Mouse (Mus musculus): ENCODE measurements around the gene Olfr1023. TPM values are rescaled to one million over a fixed set of nuclear protein-coding genes. Genes with fewer than 3 reads are reported as not detected.

Olfr1023 gene
- polyA plus RNA-seq (2015; fragmentation: Nextera tagmentation; extraction: Ambion mirVana), result not detected in 2 replicates

DNA sequence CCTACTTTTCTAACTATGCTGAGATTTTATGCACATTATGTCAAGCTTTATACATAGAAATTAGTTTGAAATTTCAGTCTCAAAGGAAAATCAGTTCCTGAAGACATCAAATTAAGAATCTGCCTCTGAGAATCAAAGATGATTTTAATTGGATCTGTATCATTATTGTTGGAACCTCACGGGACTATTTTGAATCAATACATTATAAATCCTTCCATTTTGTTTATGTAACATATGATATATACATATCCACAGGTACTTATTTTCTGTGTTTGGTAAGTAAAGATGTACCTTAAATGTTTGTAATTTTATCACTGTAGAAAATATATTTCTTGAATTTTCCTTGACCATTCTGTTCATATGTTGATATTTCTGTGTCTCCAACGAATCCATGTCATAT is at the start of gene Olfr1023:
Gene Olfr1023, plus strand, starts transcription at position 301 of the 400 bp plus-strand sequence.
- no peak for ATAC-seq
- Histone ChIP-seq H3K9ac (ENCODE audit: low read depth, low read length) (no peak within 1 kb of the TSS), H3K4me1 (ENCODE audit: control insufficient read depth, insufficient read depth, low read length) (no peaks in the 10 kb centered on the region), H3K27ac (ENCODE audit: low read length) (no peak within 1 kb of the TSS), H3K27me3 (replicated peaks; ENCODE audit: control insufficient read depth, insufficient read depth, low read length) (no peaks in the 10 kb centered on the region), H3K4me2 (ENCODE audit: low read depth, low read length) (no peak within 1 kb of the TSS), H3K4me3 (ENCODE audit: low read length) (no peak within 1 kb of the TSS), H3K36me3 (ENCODE audit: control insufficient read depth, insufficient read depth, low read length) (no peaks in the 10 kb centered on the region), H3K9me3 (ENCODE audit: control insufficient read depth, low read length) (no peaks in the 10 kb centered on the region)
- 76% methylated on average over 2 of the region's 2 CpGs for WGBS

DNA sequence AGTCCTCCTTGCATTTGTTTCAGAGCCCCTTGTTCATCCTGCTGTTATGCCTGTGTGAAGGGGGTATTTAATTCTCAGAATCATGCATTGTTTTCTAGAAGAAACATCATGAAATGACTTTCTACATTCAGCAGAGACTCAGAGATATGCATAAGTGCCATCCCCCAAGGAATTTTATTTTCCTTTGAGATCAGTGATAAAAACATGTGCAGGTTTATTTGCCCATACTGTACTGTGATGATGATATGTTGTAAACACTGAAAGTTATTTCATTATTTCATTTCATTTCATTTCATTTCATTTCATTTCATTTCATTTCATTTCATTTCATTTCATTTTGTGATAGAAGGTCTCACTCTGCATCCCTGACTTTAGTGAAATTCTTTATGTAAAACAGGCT is 40.1 kb upstream of the Olfr1023 start, which contains the start of gene Olfr1019:
Gene Olfr1019, minus strand, starts transcription at position 101 of the 400 bp plus-strand sequence.
- Histone ChIP-seq H3K36me3 (ENCODE audit: control insufficient read depth, insufficient read depth, low read length) (no peaks in the 10 kb centered on the region), H3K27ac (ENCODE audit: low read length) (no peak within 1 kb of the TSS), H3K9me3 (ENCODE audit: control insufficient read depth, low read length) (no peaks in the 10 kb centered on the region), H3K4me1 (ENCODE audit: control insufficient read depth, insufficient read depth, low read length) (no peaks in the 10 kb centered on the region), H3K27me3 (replicated peaks; ENCODE audit: control insufficient read depth, insufficient read depth, low read length) (no peaks in the 10 kb centered on the region), H3K9ac (ENCODE audit: low read depth, low read length) (no peak within 1 kb of the TSS), H3K4me2 (ENCODE audit: low read depth, low read length) (no peak within 1 kb of the TSS), H3K4me3 (ENCODE audit: low read length) (no peak within 1 kb of the TSS)
- ATAC-seq, result no peak

DNA sequence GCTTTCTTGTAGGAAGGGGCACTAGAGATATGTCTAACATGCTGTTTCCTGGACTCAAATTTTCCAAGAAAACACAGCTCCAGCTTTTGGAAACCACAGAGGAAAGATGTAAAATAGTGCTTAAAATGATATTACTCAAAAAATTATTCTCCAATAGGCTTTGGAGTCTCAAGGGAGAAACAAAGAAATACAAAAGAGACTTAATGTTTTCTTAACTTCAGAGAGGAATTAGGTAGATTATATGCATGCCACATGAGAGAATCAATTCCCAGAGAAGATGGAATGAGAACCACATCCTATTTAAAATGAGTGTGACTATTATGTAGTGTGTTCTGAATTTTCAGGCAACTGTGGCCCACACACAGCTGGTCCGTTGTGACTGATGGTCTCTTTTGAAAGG is 38.7 kb upstream of the Olfr1023 start, which contains the start of gene Olfr1020:
Gene Olfr1020, plus strand, starts transcription at position 301 of the 400 bp plus-strand sequence.
- H3K4me3 ChIP-seq (ENCODE audit: low read length), result no peak within 1 kb of the TSS
- no peak within 1 kb of the TSS for H3K4me2 ChIP-seq (ENCODE audit: low read depth, low read length)
- no peaks in the 10 kb centered on the region for H3K36me3 ChIP-seq (ENCODE audit: control insufficient read depth, insufficient read depth, low read length)
- no peak within 1 kb of the TSS for H3K27ac ChIP-seq (ENCODE audit: low read length)
- H3K9me3 ChIP-seq (ENCODE audit: control insufficient read depth, low read length), result no peaks in the 10 kb centered on the region
- no peaks in the 10 kb centered on the region for H3K27me3 ChIP-seq (replicated peaks; ENCODE audit: control insufficient read depth, insufficient read depth, low read length)
- H3K9ac ChIP-seq (ENCODE audit: low read depth, low read length), result no peak within 1 kb of the TSS
- no peak for ATAC-seq
- WGBS, result 79% methylated on average over 1 of the region's 1 CpGs
- no peaks in the 10 kb centered on the region for H3K4me1 ChIP-seq (ENCODE audit: control insufficient read depth, insufficient read depth, low read length)

DNA sequence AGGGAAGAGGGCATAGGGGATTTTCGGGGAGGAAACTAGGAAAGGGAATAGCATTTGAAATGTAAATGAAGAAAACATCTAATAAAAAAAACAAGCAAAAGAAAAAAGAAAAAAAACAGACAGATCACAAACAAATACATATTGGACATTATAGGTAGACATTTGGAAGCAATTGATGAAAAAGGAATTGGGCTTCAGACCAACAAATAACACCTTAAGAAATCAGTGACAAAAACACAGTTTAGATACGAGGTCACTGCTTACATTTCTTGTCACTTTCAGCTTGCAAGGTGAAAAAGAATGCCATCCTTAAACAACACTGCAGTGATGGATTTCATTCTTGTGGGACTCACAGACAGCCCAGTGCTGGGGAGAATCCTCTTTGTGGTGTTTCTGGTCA is 17.1 kb upstream of the Olfr1023 start, which contains the start of gene Olfr1022:
Gene Olfr1022, plus strand, starts transcription at position 301 of the 400 bp plus-strand sequence.
- Histone ChIP-seq H3K4me2 (ENCODE audit: low read depth, low read length) (no peak within 1 kb of the TSS), H3K9me3 (ENCODE audit: control insufficient read depth, low read length) (no peaks in the 10 kb centered on the region), H3K36me3 (ENCODE audit: control insufficient read depth, insufficient read depth, low read length) (no peaks in the 10 kb centered on the region), H3K4me3 (ENCODE audit: low read length) (no peak within 1 kb of the TSS), H3K9ac (ENCODE audit: low read depth, low read length) (no peak within 1 kb of the TSS), H3K27me3 (replicated peaks; ENCODE audit: control insufficient read depth, insufficient read depth, low read length) (no peaks in the 10 kb centered on the region), H3K27ac (ENCODE audit: low read length) (no peak within 1 kb of the TSS), H3K4me1 (ENCODE audit: control insufficient read depth, insufficient read depth, low read length) (no peaks in the 10 kb centered on the region)
- WGBS, result 50% methylated on average over 2 of the region's 2 CpGs
- no peak for ATAC-seq

DNA sequence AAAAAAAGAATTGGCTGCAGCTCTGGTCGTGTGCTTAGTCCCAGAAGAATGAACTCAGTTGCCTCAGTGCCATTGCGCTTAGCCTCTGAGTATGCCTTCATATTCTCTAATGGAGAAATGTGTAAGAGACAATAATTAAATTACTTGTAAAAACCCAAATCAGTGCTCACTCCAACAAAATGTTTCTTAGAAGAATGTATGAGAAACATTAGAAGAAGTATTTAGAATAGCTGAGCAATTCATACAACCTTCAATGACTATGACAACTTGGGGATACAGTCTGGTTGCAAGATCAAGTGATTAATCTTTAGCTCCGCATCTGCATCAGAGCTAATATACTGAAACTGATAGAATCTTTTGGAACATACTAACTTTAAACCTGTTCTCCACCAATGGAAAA is 19.5 kb downstream of the Olfr1023 start, which contains the start of gene Olfr1024:
Gene Olfr1024, minus strand, starts transcription at position 101 of the 400 bp plus-strand sequence.
- 83% methylated on average over 3 of the region's 3 CpGs for WGBS
- H3K36me3 ChIP-seq (ENCODE audit: control insufficient read depth, insufficient read depth, low read length), result no peaks in the 10 kb centered on the region
- H3K4me3 ChIP-seq (ENCODE audit: low read length), result no peak within 1 kb of the TSS
- no peaks in the 10 kb centered on the region for H3K27me3 ChIP-seq (replicated peaks; ENCODE audit: control insufficient read depth, insufficient read depth, low read length)
- H3K4me1 ChIP-seq (ENCODE audit: control insufficient read depth, insufficient read depth, low read length), result no peaks in the 10 kb centered on the region
- no peak within 1 kb of the TSS for H3K4me2 ChIP-seq (ENCODE audit: low read depth, low read length)
- no peak within 1 kb of the TSS for H3K9ac ChIP-seq (ENCODE audit: low read depth, low read length)
- H3K9me3 ChIP-seq (ENCODE audit: control insufficient read depth, low read length), result no peaks in the 10 kb centered on the region
- no peak for ATAC-seq
- H3K27ac ChIP-seq (ENCODE audit: low read length), result no peak within 1 kb of the TSS

DNA sequence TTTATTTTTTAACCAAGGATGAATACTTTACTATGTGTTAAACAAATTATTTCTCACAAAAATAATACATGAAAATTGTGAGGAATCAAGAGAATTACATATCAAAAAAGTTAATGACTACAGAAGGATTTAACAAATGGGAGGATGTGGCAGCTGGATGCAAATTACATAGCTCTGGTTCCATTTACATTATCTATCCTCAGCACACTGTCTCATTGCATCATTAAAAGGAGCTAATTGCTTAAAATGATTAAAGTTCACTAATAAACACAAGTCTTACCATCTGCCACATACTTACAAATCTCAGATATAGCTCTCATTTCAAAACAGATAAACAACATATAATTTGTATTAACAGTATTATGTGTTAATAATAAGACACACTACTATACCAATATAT is 27.8 kb downstream of the Olfr1023 start:
- Histone ChIP-seq H3K27me3 (replicated peaks; ENCODE audit: control insufficient read depth, insufficient read depth, low read length) (no peaks in the 10 kb centered on the region), H3K4me1 (ENCODE audit: control insufficient read depth, insufficient read depth, low read length) (no peaks in the 10 kb centered on the region), H3K9ac (ENCODE audit: low read depth, low read length) (no peak overlapping the region), H3K4me3 (ENCODE audit: low read length) (no peak overlapping the region), H3K4me2 (ENCODE audit: low read depth, low read length) (no peak overlapping the region), H3K9me3 (ENCODE audit: control insufficient read depth, low read length) (no peaks in the 10 kb centered on the region), H3K27ac (ENCODE audit: low read length) (no peak overlapping the region), H3K36me3 (ENCODE audit: control insufficient read depth, insufficient read depth, low read length) (no peaks in the 10 kb centered on the region)
- ATAC-seq, result no peak

DNA sequence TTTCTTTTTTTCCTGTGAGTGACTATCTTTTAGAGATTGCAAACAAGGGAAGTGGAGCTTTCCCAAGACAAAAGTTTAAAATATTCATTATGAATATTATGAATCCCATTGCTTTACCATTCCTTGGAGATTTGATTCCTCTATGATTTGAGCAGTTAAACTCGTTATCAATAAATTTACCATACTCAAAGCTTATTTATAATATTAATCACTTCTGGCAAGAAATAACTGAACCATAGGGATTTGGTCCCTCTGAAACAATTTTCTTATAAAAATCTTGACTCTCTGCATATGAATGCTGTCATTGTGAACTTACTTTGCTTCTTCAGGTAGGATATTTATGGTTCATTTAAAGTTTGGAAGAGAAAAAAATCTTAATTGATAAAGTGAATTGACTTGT is 29.5 kb downstream of the Olfr1023 start, which contains the start of gene Olfr1025-ps1:
Gene Olfr1025-ps1, plus strand, starts transcription at position 301 of the 400 bp plus-strand sequence.
- Histone ChIP-seq H3K4me2 (ENCODE audit: low read depth, low read length) (no peak within 1 kb of the TSS), H3K4me3 (ENCODE audit: low read length) (no peak within 1 kb of the TSS), H3K4me1 (ENCODE audit: control insufficient read depth, insufficient read depth, low read length) (no peaks in the 10 kb centered on the region), H3K27ac (ENCODE audit: low read length) (no peak within 1 kb of the TSS), H3K27me3 (replicated peaks; ENCODE audit: control insufficient read depth, insufficient read depth, low read length) (no peaks in the 10 kb centered on the region), H3K9me3 (ENCODE audit: control insufficient read depth, low read length) (no peaks in the 10 kb centered on the region), H3K36me3 (ENCODE audit: control insufficient read depth, insufficient read depth, low read length) (no peaks in the 10 kb centered on the region), H3K9ac (ENCODE audit: low read depth, low read length) (no peak within 1 kb of the TSS)
- 47% methylated on average over 1 of the region's 1 CpGs for WGBS
- ATAC-seq, result no peak

DNA sequence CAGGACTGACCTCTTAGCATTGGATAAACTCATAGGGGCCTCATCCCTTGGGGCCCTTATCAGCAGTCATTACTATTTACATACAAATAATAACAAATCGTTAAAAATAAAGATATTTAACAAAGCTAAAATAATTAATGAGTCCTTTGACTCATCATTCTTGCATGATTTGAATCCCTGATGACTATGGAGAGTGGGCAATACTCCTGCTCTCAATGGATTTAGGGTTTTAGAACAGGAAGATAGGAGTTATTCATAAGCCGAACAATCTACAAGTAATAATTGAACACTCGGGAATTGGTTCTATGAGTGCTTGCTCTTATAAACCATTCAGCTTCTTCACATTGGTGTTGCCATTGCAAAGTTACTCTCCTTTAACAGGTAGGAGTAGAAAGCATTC is 35.8 kb downstream of the Olfr1023 start, which contains the start of gene Olfr1026:
Gene Olfr1026, plus strand, starts transcription at position 301 of the 400 bp plus-strand sequence.
- no peaks in the 10 kb centered on the region for H3K36me3 ChIP-seq (ENCODE audit: control insufficient read depth, insufficient read depth, low read length)
- no peaks in the 10 kb centered on the region for H3K4me1 ChIP-seq (ENCODE audit: control insufficient read depth, insufficient read depth, low read length)
- H3K9me3 ChIP-seq (ENCODE audit: control insufficient read depth, low read length), result no peaks in the 10 kb centered on the region
- no peak within 1 kb of the TSS for H3K4me2 ChIP-seq (ENCODE audit: low read depth, low read length)
- no peak within 1 kb of the TSS for H3K9ac ChIP-seq (ENCODE audit: low read depth, low read length)
- H3K27ac ChIP-seq (ENCODE audit: low read length), result no peak within 1 kb of the TSS
- no peaks in the 10 kb centered on the region for H3K27me3 ChIP-seq (replicated peaks; ENCODE audit: control insufficient read depth, insufficient read depth, low read length)
- no peak within 1 kb of the TSS for H3K4me3 ChIP-seq (ENCODE audit: low read length)
- no peak for ATAC-seq
- 83% methylated on average over 3 of the region's 3 CpGs for WGBS

Measured in intestine, embryonic 16.5 days (tissue).